Mouse (Mus musculus) kidney, postnatal 0 days (tissue): ENCODE data around the gene Edc4. TPM values are rescaled to one million over a fixed set of nuclear protein-coding genes. Genes with fewer than 3 reads are reported as not detected.

Experiments used
- ATAC-seq: fragments of 200-750 bp; cut with Nextera tagmentation; replicated peaks from 2 replicates; pipeline ENCODE4 v1.8.0; 2017; ENCODE audit warnings: low read depth, moderate number of reproducible peaks, moderate TSS enrichment, moderate library complexity; ENCODE audit not compliant: low FRiP score
- DNase-seq: peaks from one replicate; pipeline ENCODE4 v3.0.0-alpha.2; 2016; ENCODE audit warnings: low spot score
- H3K27ac ChIP-seq: fragments of 300-500 bp; sonication (generic); 2 replicates; pipeline ENCODE4 v1.5.1; 2014; ENCODE audit warnings: mild to moderate bottlenecking
- H3K27me3 ChIP-seq: fragments of 300-500 bp; sonication (generic); 2 replicates; pipeline ENCODE4 v1.6.1; 2014; ENCODE audit warnings: low read length, mixed read lengths; ENCODE audit not compliant: insufficient read depth
- H3K36me3 ChIP-seq: fragments of 300-500 bp; sonication (generic); 2 replicates; pipeline ENCODE4 v1.6.1; 2014; ENCODE audit warnings: low read length, mixed read lengths; ENCODE audit not compliant: insufficient read depth
- H3K4me1 ChIP-seq: fragments of 300-500 bp; sonication (generic); replicated peaks from 2 replicates; pipeline ENCODE4 v1.6.1; 2014; ENCODE audit warnings: antibody characterized with exemption, low read length, mixed read lengths; ENCODE audit not compliant: insufficient read depth
- H3K4me2 ChIP-seq: fragments of 300-500 bp; sonication (generic); 2 replicates; pipeline ENCODE4 v1.6.1; 2014; ENCODE audit warnings: mild to moderate bottlenecking, low read length, moderate library complexity, mixed read lengths
- H3K4me3 ChIP-seq: fragments of 300-500 bp; sonication (generic); replicated peaks from 2 replicates; pipeline ENCODE4 v1.5.1; 2014; ENCODE audit warnings: low read depth, low read length
- H3K9ac ChIP-seq: fragments of 300-500 bp; sonication (generic); 2 replicates; pipeline ENCODE4 v1.6.1; 2014; ENCODE audit warnings: low read depth, low read length
- H3K9me3 ChIP-seq: fragments of 300-500 bp; sonication (generic); replicated peaks from 2 replicates; pipeline ENCODE4 v1.6.1; 2016; ENCODE audit warnings: low read length, inconsistent platforms, mixed read lengths
- CTCF ChIP-seq: IDR thresholded peaks from 2 replicates; pipeline ENCODE4 v1.5.1; 2016; ENCODE audit warnings: antibody characterized with exemption, low read depth, mild to moderate bottlenecking, moderate library complexity
- WGBS: fragments of 180-500 bp; shearing (Covaris S2); extraction: QIAGEN DNeasy Blood & Tissue Kit; methylation state at CpG from one replicate; pipeline ENCODE4 v1.1.7; 2014; 5-methylcytosine and 5-hydroxymethylcytosine counted together
- polyA plus RNA-seq: library from polyadenylated mRNA; unstranded; fragments of >200 nt; fragmentation: Nextera tagmentation; extraction: Ambion mirVana; gene quantifications from 2 replicates; pipeline ENCODE4 v1.2.1, GENCODE M21; 2015

Gene Edc4
- polyA plus RNA-seq, 1 experiment from 2014 or later, result 27.6 TPM

- Histone ChIP-seq H3K4me2 (no peak overlapping the region), H3K9ac (no peak overlapping the region), H3K4me1 (no peaks in the 10 kb centered on the region), H3K36me3 (peaks cover 44% of the 10 kb centered on the region), H3K27me3 (no peaks in the 10 kb centered on the region), H3K9me3 (no peaks in the 10 kb centered on the region), H3K27ac (no peak overlapping the region), H3K4me3 (no peak overlapping the region)
- ATAC-seq, result no peak
- DNase-seq, result peak; percentile 15
- peak; percentile 64 for TF ChIP-seq CTCF
- 89% methylated on average over 6 of the region's 6 CpGs for WGBS
These were observed 11.8 kb downstream of the Edc4 start for GRCm38 (mm10) chr8:105892432-105892831.

DNA sequence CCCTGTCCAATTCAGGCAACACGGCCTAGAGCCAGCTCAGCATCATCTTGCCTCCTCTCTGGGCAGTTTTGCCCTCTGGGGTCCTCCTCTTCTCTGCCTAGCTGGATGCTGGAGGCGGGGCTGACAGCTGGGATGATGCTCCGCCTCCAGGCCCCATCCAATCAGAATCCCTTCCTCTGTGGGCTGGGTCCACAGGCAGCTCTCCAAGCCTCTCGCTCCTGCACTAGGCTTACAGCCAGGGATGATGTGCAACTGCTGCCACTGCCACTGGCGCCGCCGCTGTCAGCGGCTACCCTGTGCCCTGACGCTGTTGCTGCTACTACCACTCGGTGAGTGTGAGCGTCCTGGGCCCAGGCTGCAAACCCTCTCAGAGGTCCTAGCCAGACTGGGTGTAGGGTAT lies 12.7 kb downstream of the Edc4 start, which contains the start of gene Nrn1l:
Gene Nrn1l, plus strand, starts transcription at position 229 of the 400 bp plus-strand sequence.
- Histone ChIP-seq H3K27ac (no peak within 1 kb of the TSS), H3K9me3 (no peaks in the 10 kb centered on the region), H3K4me1 (no peaks in the 10 kb centered on the region), H3K27me3 (no peaks in the 10 kb centered on the region), H3K4me2 (peak within 1 kb of the TSS; percentile 26), H3K4me3 (no peak within 1 kb of the TSS), H3K9ac (no peak within 1 kb of the TSS), H3K36me3 (peaks cover 35% of the 10 kb centered on the region)
- ATAC-seq (peak; percentile 90), DNase-seq (peak; percentile 93)
- 10% methylated on average over 11 of the region's 11 CpGs for WGBS
- no peak for TF ChIP-seq CTCF

- Histone ChIP-seq H3K4me2 (no peak overlapping the region), H3K9me3 (no peaks in the 10 kb centered on the region), H3K4me1 (no peaks in the 10 kb centered on the region), H3K27me3 (no peaks in the 10 kb centered on the region), H3K4me3 (no peak overlapping the region), H3K9ac (no peak overlapping the region), H3K27ac (no peak overlapping the region), H3K36me3 (no peaks in the 10 kb centered on the region)
- WGBS, result 83% methylated on average over 9 of the region's 9 CpGs
- TF ChIP-seq CTCF, result no peak
- DNase-seq (no peak), ATAC-seq (no peak)
These were observed 17.3 kb downstream of the Edc4 start for GRCm38 (mm10) chr8:105897801-105898480.

DNA sequence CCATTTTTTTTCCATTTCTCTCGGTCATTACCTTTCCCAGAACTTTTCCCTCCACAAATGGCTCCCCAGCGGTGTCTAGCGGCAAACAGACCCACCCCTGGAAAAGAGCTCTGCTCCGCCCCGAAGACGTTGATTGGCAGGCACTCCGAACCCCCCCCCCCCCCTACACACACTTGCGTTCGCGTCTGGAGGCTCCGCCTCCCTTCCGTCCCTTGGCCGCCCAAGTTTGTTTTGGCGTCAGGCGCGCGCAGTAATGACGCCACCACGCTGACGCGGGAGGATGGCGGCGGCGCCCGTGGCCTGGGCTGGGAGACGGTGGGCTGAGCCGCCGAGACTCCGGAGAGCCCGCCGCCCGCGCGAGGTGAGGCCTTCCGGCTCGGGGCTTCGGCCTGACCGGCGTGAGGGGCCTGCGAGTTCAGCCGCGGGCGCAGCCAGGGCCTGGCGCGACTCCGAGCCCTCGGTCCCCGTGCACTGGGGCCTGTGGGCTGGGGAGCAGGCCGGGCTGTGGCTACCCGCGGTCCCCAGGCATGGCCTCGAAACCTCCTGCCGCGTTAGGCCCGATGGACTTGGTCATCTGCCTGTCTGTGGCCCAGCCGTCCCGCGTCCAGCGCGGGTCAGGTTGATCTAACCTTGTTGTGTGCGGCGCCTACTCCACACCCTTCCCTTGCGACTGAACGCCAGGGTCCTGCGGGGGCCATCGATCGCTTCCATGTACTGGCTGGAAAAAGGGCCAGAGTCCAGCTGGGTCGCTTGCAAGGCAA lies 19.7 kb downstream of the Edc4 start, which contains the start of gene Pskh1:
Gene Pskh1, plus strand, starts transcription at position 262 of the 761 bp plus-strand sequence.
- TF ChIP-seq CTCF, result no peak; the same call in 1 of the 2 replicates
- Histone ChIP-seq H3K4me2 (peak within 1 kb of the TSS; percentile 61), H3K4me1 (no peaks in the 10 kb centered on the region), H3K9ac (peak within 1 kb of the TSS; percentile 96), H3K4me3 (peak within 1 kb of the TSS; percentile 89), H3K9me3 (no peaks in the 10 kb centered on the region), H3K27ac (peak within 1 kb of the TSS; percentile 92), H3K27me3 (no peaks in the 10 kb centered on the region), H3K36me3 (no peaks in the 10 kb centered on the region)
- DNase-seq (peak; percentile 96), ATAC-seq (peak; percentile 95)
- WGBS, result under 1% methylated on average over 68 of the region's 68 CpGs

- no peak for TF ChIP-seq CTCF
These were observed 20.4 kb downstream of the Edc4 start for GRCm38 (mm10) chr8:105900941-105901616.

GRCm38 (mm10) chr8:105919390-105919789 lies 38.7 kb downstream of the Edc4 start:
- Histone ChIP-seq H3K4me3 (no peak overlapping the region), H3K27me3 (no peaks in the 10 kb centered on the region), H3K36me3 (peaks cover 10% of the 10 kb centered on the region; the same call in 1 of the 2 replicates), H3K9me3 (no peaks in the 10 kb centered on the region), H3K4me2 (no peak overlapping the region), H3K4me1 (no peaks in the 10 kb centered on the region), H3K9ac (no peak overlapping the region), H3K27ac (no peak overlapping the region)
- WGBS, result 88% methylated on average over 3 of the region's 3 CpGs
- ATAC-seq (no peak), DNase-seq (no peak)
- TF ChIP-seq CTCF, result no peak

More at GRCm38 (mm10) chr8:105900941-105901616, 20.4 kb downstream of the Edc4 start:
- H3K4me3 ChIP-seq, result peak overlapping the region; percentile 89
- no peaks in the 10 kb centered on the region for H3K9me3 ChIP-seq
- H3K27me3 ChIP-seq, result no peaks in the 10 kb centered on the region
- 29% methylated on average over 16 of the region's 16 CpGs for WGBS
- no peaks in the 10 kb centered on the region for H3K4me1 ChIP-seq
- DNase-seq (no peak), ATAC-seq (no peak)
- H3K36me3 ChIP-seq, result no peaks in the 10 kb centered on the region
- peak overlapping the region; percentile 92 for H3K27ac ChIP-seq
- H3K9ac ChIP-seq, result peak overlapping the region; percentile 96
- H3K4me2 ChIP-seq, result peak overlapping the region; percentile 61
